Mouse (Mus musculus) neural tube, embryonic 11.5 days (tissue): ENCODE measurements around the gene Sgms1. TPM values are rescaled to one million over a fixed set of nuclear protein-coding genes. Genes with fewer than 3 reads are reported as not detected.

ENCODE experiments used
- ATAC-seq: fragments of 200-750 bp; cut with Nextera tagmentation; 2 replicates; pipeline ENCODE4 v1.8.0; 2017; ENCODE audit warnings: moderate number of reproducible peaks, mild to moderate bottlenecking, moderate TSS enrichment, moderate library complexity; ENCODE audit not compliant: insufficient read depth, low FRiP score, low TSS enrichment
- DNase-seq: peaks from one replicate; pipeline ENCODE4 v3.0.0-alpha.2; 2015; ENCODE audit warnings: low spot score
- H3K27ac ChIP-seq: fragments of 300-500 bp; sonication (generic); 2 replicates; pipeline ENCODE4 v1.5.1; 2014; ENCODE audit warnings: low read depth, mild to moderate bottlenecking, low read length
- H3K27me3 ChIP-seq: fragments of 300-500 bp; sonication (generic); 2 replicates; pipeline ENCODE4 v1.6.1; 2014; ENCODE audit warnings: mild to moderate bottlenecking, low read length, mixed read lengths; ENCODE audit not compliant: control insufficient read depth, insufficient read depth
- H3K36me3 ChIP-seq: fragments of 300-500 bp; sonication (generic); 2 replicates; pipeline ENCODE4 v1.6.1; 2014; ENCODE audit warnings: mild to moderate bottlenecking, low read length, moderate library complexity, mixed read lengths; ENCODE audit not compliant: control insufficient read depth, insufficient read depth
- H3K4me1 ChIP-seq: fragments of 300-500 bp; sonication (generic); 2 replicates; pipeline ENCODE4 v1.6.1; 2014; ENCODE audit warnings: low read length, mixed read lengths; ENCODE audit not compliant: control insufficient read depth, insufficient read depth
- H3K4me2 ChIP-seq: fragments of 300-500 bp; sonication (generic); 2 replicates; pipeline ENCODE4 v1.6.1; 2014; ENCODE audit warnings: low read depth, mild to moderate bottlenecking, moderate library complexity
- H3K4me3 ChIP-seq: fragments of 300-500 bp; sonication (generic); 2 replicates; pipeline ENCODE4 v1.5.1; 2014; ENCODE audit warnings: low read depth, low read length
- H3K9ac ChIP-seq: fragments of 300-500 bp; sonication (generic); 2 replicates; pipeline ENCODE4 v1.6.1; 2014; ENCODE audit warnings: mild to moderate bottlenecking, low read length
- H3K9me3 ChIP-seq: fragments of 300-500 bp; sonication (generic); 2 replicates; pipeline ENCODE4 v1.6.1; 2016; ENCODE audit warnings: low read length; ENCODE audit not compliant: control insufficient read depth
- WGBS: fragments of 180-500 bp; shearing (Covaris S2); extraction: QIAGEN DNeasy Blood & Tissue Kit; methylation state at CpG from one replicate; pipeline ENCODE4 v1.1.7; 2014; 5-methylcytosine and 5-hydroxymethylcytosine counted together
- polyA plus RNA-seq: library from polyadenylated mRNA; unstranded; fragments of >200 nt; fragmentation: Nextera tagmentation; extraction: Ambion mirVana; gene quantifications from 2 replicates; pipeline ENCODE4 v1.2.1, GENCODE M21; 2014

The Sgms1 gene
- polyA plus RNA-seq, 1 experiment from 2014 or later, result 11.0 TPM

GRCm38 (mm10) chr19:32342436-32342835 lies 47.1 kb downstream of the Sgms1 start:
- no peak overlapping the region for H3K4me2 ChIP-seq
- H3K9me3 ChIP-seq, result no peaks in the 10 kb centered on the region
- H3K27ac ChIP-seq, result no peak overlapping the region
- ATAC-seq (no peak), DNase-seq (no peak)
- H3K4me3 ChIP-seq, result no peak overlapping the region
- H3K27me3 ChIP-seq, result no peaks in the 10 kb centered on the region
- WGBS, result 86% methylated on average over 5 of the region's 5 CpGs
- H3K4me1 ChIP-seq, result peaks cover 8% of the 10 kb centered on the region
- no peaks in the 10 kb centered on the region for H3K36me3 ChIP-seq
- no peak overlapping the region for H3K9ac ChIP-seq

GRCm38 (mm10) chr19:32341091-32341490 lies 48.4 kb downstream of the Sgms1 start:
- Histone ChIP-seq H3K27ac (no peak overlapping the region), H3K36me3 (no peaks in the 10 kb centered on the region), H3K4me1 (peaks cover 8% of the 10 kb centered on the region), H3K4me2 (no peak overlapping the region), H3K4me3 (no peak overlapping the region), H3K9ac (no peak overlapping the region), H3K27me3 (no peaks in the 10 kb centered on the region), H3K9me3 (no peaks in the 10 kb centered on the region)
- no peak for ATAC-seq
- WGBS, result 73% methylated on average over 2 of the region's 2 CpGs
- no peak for DNase-seq

GRCm38 (mm10) chr19:32340168-32340567 lies 49.3 kb downstream of the Sgms1 start:
- ATAC-seq, result no peak
- H3K9me3 ChIP-seq, result no peaks in the 10 kb centered on the region
- no peaks in the 10 kb centered on the region for H3K27me3 ChIP-seq
- no peak for DNase-seq
- H3K36me3 ChIP-seq, result no peaks in the 10 kb centered on the region
- no peak overlapping the region for H3K9ac ChIP-seq
- H3K4me2 ChIP-seq, result no peak overlapping the region
- 97% methylated on average over 5 of the region's 5 CpGs for WGBS
- H3K27ac ChIP-seq, result no peak overlapping the region
- no peak overlapping the region for H3K4me3 ChIP-seq
- peaks cover 8% of the 10 kb centered on the region for H3K4me1 ChIP-seq

- DNase-seq (no peak), ATAC-seq (no peak)
- H3K9ac ChIP-seq, result no peak overlapping the region
- no peak overlapping the region for H3K4me3 ChIP-seq
- no peaks in the 10 kb centered on the region for H3K4me1 ChIP-seq
- no peaks in the 10 kb centered on the region for H3K9me3 ChIP-seq
- H3K27ac ChIP-seq, result no peak overlapping the region
- no peaks in the 10 kb centered on the region for H3K27me3 ChIP-seq
- 28% methylated on average over 6 of the region's 6 CpGs for WGBS
- H3K4me2 ChIP-seq, result no peak overlapping the region
- no peaks in the 10 kb centered on the region for H3K36me3 ChIP-seq
These were observed 51.8 kb downstream of the Sgms1 start for GRCm38 (mm10) chr19:32337708-32338107.

GRCm38 (mm10) chr19:32334751-32335150 lies 54.8 kb downstream of the Sgms1 start:
- H3K27ac ChIP-seq, result no peak overlapping the region
- no peak for DNase-seq
- H3K9ac ChIP-seq, result no peak overlapping the region
- no peaks in the 10 kb centered on the region for H3K27me3 ChIP-seq
- no peaks in the 10 kb centered on the region for H3K9me3 ChIP-seq
- no peak overlapping the region for H3K4me2 ChIP-seq
- no peak overlapping the region for H3K4me3 ChIP-seq
- H3K4me1 ChIP-seq, result no peaks in the 10 kb centered on the region
- ATAC-seq, result no peak
- WGBS, result 86% methylated on average over 2 of the region's 2 CpGs
- no peaks in the 10 kb centered on the region for H3K36me3 ChIP-seq

- ATAC-seq (no peak), DNase-seq (no peak)
- no peaks in the 10 kb centered on the region for H3K27me3 ChIP-seq
- no peaks in the 10 kb centered on the region for H3K9me3 ChIP-seq
- no peak overlapping the region for H3K4me3 ChIP-seq
- no peak overlapping the region for H3K9ac ChIP-seq
- H3K27ac ChIP-seq, result no peak overlapping the region
- H3K36me3 ChIP-seq, result no peaks in the 10 kb centered on the region
- 90% methylated on average over 4 of the region's 4 CpGs for WGBS
- no peak overlapping the region for H3K4me2 ChIP-seq
- no peaks in the 10 kb centered on the region for H3K4me1 ChIP-seq
These were observed 56.0 kb downstream of the Sgms1 start for GRCm38 (mm10) chr19:32333544-32333943.

- Histone ChIP-seq H3K4me2 (no peak overlapping the region), H3K9ac (no peak overlapping the region), H3K27me3 (no peaks in the 10 kb centered on the region), H3K9me3 (no peaks in the 10 kb centered on the region), H3K36me3 (no peaks in the 10 kb centered on the region), H3K27ac (no peak overlapping the region), H3K4me1 (no peaks in the 10 kb centered on the region), H3K4me3 (no peak overlapping the region)
- 95% methylated on average over 17 of the region's 17 CpGs for WGBS
- ATAC-seq (no peak), DNase-seq (no peak)
These were observed 56.6 kb downstream of the Sgms1 start for GRCm38 (mm10) chr19:32332779-32333460.

GRCm38 (mm10) chr19:32330231-32330630 lies 59.3 kb downstream of the Sgms1 start:
- no peak overlapping the region for H3K4me2 ChIP-seq
- no peaks in the 10 kb centered on the region for H3K4me1 ChIP-seq
- no peak overlapping the region for H3K9ac ChIP-seq
- no peak for DNase-seq
- H3K4me3 ChIP-seq, result no peak overlapping the region
- H3K36me3 ChIP-seq, result no peaks in the 10 kb centered on the region
- 78% methylated on average over 3 of the region's 3 CpGs for WGBS
- H3K27ac ChIP-seq, result no peak overlapping the region
- H3K9me3 ChIP-seq, result no peaks in the 10 kb centered on the region
- no peak for ATAC-seq
- no peaks in the 10 kb centered on the region for H3K27me3 ChIP-seq

GRCm38 (mm10) chr19:32329511-32329910 lies 60.0 kb downstream of the Sgms1 start:
- Histone ChIP-seq H3K27ac (no peak overlapping the region), H3K4me1 (no peaks in the 10 kb centered on the region), H3K36me3 (no peaks in the 10 kb centered on the region), H3K27me3 (no peaks in the 10 kb centered on the region), H3K4me2 (no peak overlapping the region), H3K4me3 (no peak overlapping the region), H3K9ac (no peak overlapping the region), H3K9me3 (no peaks in the 10 kb centered on the region)
- no peak for DNase-seq
- no peak for ATAC-seq
- WGBS, result 91% methylated on average over 5 of the region's 5 CpGs
